Mouse (Mus musculus) frontal cortex, postnatal 25 days (tissue): ENCODE data around the gene Zfp574.

ENCODE experiments used
- DNase-seq, 2 experiments: peaks; one replicate each; pipeline ENCODE4 v3.0.0; 2022; ENCODE audit warnings: low spot score in 2 of 2

Zfp574 gene

GRCm38 (mm10) chr7:25112178-25112955 lies 40.0 kb downstream of the Zfp574 start:
- DNase-seq: no peak

- DNase-seq: no peak
Measured at GRCm38 (mm10) chr7:25112956-25113603, 40.7 kb downstream of the Zfp574 start.

- DNase-seq: no peak
Measured at GRCm38 (mm10) chr7:25120061-25120834, 47.9 kb downstream of the Zfp574 start.

- DNase-seq: no peak
Measured at GRCm38 (mm10) chr7:25121240-25121786, 48.9 kb downstream of the Zfp574 start.

- no peak for DNase-seq
Measured at GRCm38 (mm10) chr7:25125716-25126281, 53.4 kb downstream of the Zfp574 start.

GRCm38 (mm10) chr7:25127971-25128370 lies 55.6 kb downstream of the Zfp574 start:
- no peak for DNase-seq

GRCm38 (mm10) chr7:25129390-25129979 lies 57.1 kb downstream of the Zfp574 start:
- no peak for DNase-seq

GRCm38 (mm10) chr7:25130565-25130964 lies 58.2 kb downstream of the Zfp574 start:
- no peak for DNase-seq

GRCm38 (mm10) chr7:25131247-25131646 lies 58.9 kb downstream of the Zfp574 start:
- no peak for DNase-seq

- no peak for DNase-seq
Measured at GRCm38 (mm10) chr7:25132318-25132960, 60.1 kb downstream of the Zfp574 start.
